Mouse (Mus musculus) left cerebral cortex, adult 2 months (tissue): ENCODE measurements at regions not wholly inside any gene's neighbourhood (a gene's known extent, or its start where the extent isn't known, plus 50 kb on each side); places are given as distances from the start of the nearest gene placed in this dataset.
"Not testable (repeated sequence)": the region's sequence is repeated elsewhere in the genome, so short reads cannot be mapped to it uniquely, and the experiment has no call there.

Experiments used
- DNase-seq, 2 experiments: peaks; one replicate each; pipeline ENCODE4 v3.0.0; 2021 to 2022; ENCODE audit warnings: low spot score in 2 of 2, mixed read lengths in 1 of 2; ENCODE audit errors: extremely low spot score in 1 of 2
- H3K27ac ChIP-seq: fragments of 200-600 bp; 2 replicates; pipeline ENCODE4 v1.8.1; 2022
- H3K4me3 ChIP-seq: fragments of 200-600 bp; 2 replicates; pipeline ENCODE4 v1.8.1; 2022
- CTCF ChIP-seq: fragments of 200-600 bp; IDR thresholded peaks from 2 replicates; pipeline ENCODE4 v1.8.1; 2022; ENCODE audit warnings: antibody characterized with exemption, mild to moderate bottlenecking, moderate library complexity
- intact Hi-C: fragments of 180-260 bp; cut with DNase I; formaldehyde crosslinking; loops from one replicate; pipeline ENCODE4 v1.15.1; 2025

DNA sequence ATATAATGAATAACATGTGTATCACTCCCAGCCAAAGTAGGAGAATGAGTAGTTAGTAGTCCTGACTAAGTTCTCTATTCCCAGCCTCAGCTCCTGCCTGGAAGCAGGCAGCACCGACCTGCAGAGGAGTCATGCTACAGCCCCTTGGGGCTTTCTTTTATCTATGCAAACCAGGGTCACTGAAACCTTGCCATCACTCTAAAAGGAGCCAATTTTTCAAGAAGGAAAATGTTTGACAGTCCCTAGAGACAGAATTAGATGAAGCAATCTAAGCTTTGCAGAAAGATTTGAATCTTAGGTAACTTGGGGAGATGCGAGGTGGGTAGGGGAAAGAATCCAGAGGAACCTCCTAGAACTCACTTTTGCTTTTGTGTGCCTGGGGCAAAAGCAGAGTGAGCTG is 103.5 kb upstream of the Sec61g start:
- intact Hi-C loops = no loop called here
- TF ChIP-seq CTCF = no peak
- Histone ChIP-seq H3K4me3 (no peak overlapping the region), H3K27ac (no peak overlapping the region)
- DNase-seq = no peak

DNA sequence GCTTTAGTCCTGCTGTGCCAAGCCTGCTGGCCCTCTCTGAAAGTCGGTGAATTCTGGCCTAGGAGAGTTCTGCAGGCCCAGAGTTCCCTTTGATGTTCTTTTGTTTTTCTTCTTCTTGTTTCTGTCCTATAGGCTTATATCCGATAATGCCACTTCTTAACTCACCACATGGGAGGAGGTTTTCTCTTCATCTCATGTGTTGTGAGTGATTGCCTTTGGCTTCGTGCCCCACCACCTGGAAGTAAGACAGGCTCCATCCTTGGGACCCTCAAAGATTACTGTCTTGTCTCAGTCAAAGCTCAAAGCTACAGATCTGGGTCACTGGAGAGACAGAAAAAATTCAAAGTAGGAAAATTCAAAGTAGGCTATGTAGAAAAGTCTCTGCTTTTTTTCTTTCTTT is 104.2 kb upstream of the Sec61g start:
- intact Hi-C loops = no loop called here
- no peak overlapping the region for H3K4me3 ChIP-seq
- DNase-seq = no peak
- TF ChIP-seq CTCF = no peak
- no peak overlapping the region for H3K27ac ChIP-seq

DNA sequence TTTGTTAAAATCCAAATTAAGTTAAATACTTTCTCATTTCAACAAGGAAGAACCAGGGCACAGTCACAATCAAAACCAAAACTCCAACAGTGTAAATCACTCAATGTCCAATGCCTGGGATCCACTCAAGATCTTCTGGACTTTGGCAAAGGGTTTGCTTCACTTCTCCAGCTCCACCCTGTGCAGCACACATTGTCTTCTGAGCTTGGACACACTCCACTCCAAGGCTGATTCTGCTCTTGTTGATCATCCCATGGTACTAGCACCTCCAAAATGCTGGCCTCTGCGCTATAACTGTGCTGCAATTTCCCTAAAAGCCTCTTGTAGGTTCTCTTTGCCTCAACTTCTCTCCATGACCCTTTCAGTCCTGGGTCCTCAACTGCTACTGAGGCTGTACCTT is 111.5 kb upstream of the Sec61g start:
- no peak overlapping the region for H3K27ac ChIP-seq
- H3K4me3 ChIP-seq = no peak overlapping the region
- TF ChIP-seq CTCF = no peak
- intact Hi-C loops = no loop called here
- no peak for DNase-seq

DNA sequence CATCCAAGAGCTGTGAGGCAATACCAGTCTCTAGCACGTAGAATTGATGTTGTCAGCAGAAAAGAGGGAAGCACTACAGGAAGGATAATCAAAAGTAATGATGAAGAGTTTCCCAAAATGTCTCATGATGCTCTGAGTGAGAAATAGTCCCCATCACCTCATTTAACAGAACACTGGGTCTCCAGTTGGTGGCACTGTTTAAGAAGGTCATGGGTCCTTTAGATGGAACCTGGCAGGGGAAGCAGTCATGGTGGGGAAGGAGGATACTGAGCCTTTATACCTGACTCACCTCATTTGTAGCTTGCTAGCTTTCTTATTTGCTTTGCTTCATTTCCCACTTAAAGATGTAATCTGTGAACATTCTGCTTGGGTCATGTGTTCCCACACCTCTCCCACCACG is 115.4 kb upstream of the Sec61g start:
- Histone ChIP-seq H3K4me3 (no peak overlapping the region), H3K27ac (no peak overlapping the region)
- intact Hi-C loops = no loop called here
- TF ChIP-seq CTCF = no peak
- DNase-seq = no peak

DNA sequence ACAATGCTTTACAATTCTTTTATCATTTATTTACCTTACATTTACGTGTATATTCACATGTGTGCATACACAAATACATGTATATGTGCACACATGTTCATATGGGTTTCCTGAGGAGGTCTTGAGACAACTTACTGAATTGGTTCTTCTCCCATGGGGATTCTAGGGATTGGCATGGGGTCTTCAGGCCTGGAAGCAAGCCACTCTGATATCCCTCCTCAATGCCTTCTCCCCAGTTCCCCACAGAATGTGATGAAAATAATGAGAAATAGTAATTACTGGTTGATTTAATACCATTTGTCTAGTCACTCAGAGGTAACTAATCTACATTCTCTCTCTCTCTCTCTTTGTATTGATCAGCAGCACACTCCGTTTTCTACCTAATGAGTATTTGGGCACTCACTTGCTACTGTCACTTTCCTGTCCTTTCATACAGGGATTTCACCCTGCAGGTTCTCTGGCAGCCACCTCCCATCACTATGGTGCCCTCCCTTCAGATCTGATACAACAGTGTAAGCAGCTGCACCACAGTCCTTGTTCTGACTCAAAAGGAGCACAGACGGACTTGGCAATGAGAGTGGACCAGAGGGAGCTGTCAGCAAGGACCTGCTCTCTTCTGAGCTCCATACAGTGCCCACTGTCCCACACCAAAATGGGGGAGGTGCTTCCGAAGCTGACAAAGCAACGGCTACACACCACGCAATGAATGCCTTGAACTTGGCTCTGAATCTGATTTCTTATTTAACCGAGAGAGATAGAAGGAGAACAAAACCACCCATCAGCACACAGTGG is 119.2 kb upstream of the Sec61g start:
- Histone ChIP-seq H3K4me3 (no peak overlapping the region), H3K27ac (no peak overlapping the region)
- no peak for TF ChIP-seq CTCF
- no peak for DNase-seq
- intact Hi-C loops = no loop called here

DNA sequence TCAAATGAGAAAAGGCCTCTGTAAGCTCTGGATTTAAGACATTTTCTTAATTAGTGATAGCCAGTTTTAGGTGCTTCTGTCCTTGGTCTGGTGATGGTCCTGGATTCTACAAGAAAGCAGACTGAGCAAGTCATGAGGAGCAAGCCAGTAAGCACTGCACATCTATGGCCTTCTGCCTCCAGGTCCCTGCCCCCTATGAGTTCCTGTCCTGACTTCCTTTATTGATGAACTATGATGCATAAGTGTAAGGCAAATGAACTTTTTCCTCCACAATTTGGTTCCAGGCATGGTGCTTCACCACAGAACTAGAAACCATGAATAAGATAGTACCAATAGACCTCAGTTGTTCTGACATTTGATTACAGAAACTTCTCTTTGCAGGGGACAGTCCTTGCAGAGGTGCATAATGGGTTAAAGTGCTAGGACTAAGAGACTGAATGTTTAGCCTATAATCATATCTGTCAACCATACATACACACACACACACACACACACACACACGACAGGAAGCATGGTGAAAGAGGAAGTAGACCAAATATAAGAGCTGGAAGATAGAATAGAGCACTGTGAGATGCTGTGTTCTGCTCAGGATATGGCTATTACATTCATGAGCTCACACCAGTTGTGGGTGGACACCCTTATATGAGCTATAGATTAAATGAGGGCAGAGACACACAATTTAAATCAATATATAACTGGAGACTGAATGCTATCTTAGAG is 121.3 kb upstream of the Sec61g start:
- Histone ChIP-seq H3K4me3 (no peak overlapping the region), H3K27ac (no peak overlapping the region)
- intact Hi-C loops = no loop called here
- DNase-seq = no peak
- TF ChIP-seq CTCF = no peak

DNA sequence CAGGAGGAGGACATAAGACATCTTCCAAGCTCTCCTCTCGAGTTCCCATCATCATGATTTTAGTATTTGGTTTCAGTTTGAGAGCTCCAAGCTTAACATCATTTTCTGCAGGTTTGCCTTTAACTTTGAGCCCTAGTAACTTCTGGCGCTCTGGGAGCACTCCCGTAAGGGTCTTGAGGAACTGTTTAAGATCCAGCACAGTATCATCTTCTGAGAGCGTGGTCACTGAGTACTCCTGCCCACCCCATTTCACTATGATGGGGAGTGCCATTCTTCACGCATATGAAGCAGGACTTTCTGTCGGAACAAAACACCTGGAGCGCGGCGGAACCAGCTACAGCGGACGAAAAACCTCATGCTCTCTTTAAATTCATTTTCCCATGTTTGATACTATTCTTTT is 116.2 kb upstream of the Egfr start:
- intact Hi-C loops, DNase-seq, H3K4me3 ChIP-seq, H3K27ac ChIP-seq: not testable (repeated sequence)

DNA sequence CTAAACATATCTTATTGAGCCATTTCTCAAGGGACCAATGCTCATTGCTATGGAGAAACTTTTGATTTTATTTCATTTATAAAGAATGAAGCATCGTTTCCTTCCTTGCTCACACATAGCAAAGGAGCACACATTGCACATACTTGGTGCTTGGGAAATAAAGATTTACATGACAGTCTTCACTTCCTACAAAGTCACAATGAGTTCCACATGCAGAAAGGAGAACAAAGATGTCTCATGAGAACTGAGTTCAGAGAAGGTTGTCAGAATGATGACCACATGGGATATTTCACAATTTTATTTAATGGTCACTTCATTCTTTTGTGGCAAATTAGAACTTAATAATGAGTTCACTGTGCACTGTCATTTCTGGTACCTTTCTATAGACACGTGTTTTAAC is 114.3 kb upstream of the Egfr start:
- Histone ChIP-seq H3K27ac (no peak overlapping the region), H3K4me3 (no peak overlapping the region)
- intact Hi-C loops = no loop called here
- TF ChIP-seq CTCF = no peak
- DNase-seq = no peak

DNA sequence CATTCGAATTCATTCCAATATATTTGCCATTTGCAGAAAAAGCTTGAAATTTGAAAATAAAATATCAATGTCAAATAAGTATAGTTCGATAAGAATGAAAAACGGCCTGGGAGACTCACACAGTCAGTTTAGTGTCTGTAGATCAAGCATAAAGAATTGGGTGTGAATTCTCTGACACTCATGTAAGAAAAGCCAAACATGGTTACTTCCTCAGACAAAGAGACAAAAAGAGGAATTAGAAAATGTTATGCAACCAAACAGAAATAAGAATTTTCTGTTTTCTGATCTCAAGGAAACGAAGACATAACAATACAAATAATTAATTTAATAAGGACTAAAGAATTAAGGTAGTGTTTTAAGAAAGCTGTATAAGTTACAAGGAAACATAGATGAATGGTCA is 113.7 kb upstream of the Egfr start:
- Histone ChIP-seq H3K4me3 (no peak overlapping the region), H3K27ac (no peak overlapping the region)
- no peak for DNase-seq
- intact Hi-C loops = no loop called here
- TF ChIP-seq CTCF = no peak

DNA sequence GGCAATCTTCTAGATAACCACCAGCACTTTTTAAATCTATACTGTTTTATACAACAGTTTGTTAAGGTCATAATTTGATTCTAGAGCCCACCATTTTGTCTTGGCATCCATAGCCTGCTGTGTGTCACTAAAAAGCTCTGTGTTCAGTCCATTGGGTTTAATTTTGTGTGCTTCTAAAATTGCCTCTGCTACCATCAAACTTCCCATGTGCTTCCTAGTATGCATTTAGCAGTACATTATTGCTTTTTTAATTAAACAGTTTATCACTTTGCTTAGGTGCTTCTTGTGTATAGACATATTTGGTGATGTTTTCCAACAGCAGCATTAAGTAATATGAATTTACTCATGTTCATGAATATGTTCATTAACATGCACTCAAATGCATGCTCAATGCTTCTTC is 102.4 kb upstream of the Egfr start:
- Histone ChIP-seq H3K4me3 (no peak overlapping the region), H3K27ac (no peak overlapping the region)
- intact Hi-C loops = no loop called here
- TF ChIP-seq CTCF = no peak
- DNase-seq = no peak

DNA sequence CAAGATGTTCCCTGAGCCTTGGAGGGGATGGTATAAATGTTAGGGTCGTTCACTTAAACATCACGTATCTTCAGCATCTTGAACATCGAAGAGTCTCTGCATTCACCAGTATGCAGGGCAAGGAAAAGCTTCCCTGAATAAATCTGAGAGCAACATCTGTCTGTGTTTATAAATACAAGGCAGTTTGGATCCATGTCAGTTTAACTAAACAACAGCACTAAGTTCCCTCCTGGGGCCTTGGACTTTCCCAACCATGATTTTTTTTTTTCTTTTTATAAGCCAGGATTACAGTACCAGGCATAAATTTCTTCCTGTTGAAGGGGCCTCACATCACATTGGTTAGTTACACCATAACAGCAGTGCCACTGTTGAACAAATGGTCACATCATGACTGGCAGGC is 88.2 kb upstream of the Egfr start:
- Histone ChIP-seq H3K27ac (no peak overlapping the region), H3K4me3 (no peak overlapping the region)
- intact Hi-C loops = no loop called here
- TF ChIP-seq CTCF = no peak
- no peak for DNase-seq

DNA sequence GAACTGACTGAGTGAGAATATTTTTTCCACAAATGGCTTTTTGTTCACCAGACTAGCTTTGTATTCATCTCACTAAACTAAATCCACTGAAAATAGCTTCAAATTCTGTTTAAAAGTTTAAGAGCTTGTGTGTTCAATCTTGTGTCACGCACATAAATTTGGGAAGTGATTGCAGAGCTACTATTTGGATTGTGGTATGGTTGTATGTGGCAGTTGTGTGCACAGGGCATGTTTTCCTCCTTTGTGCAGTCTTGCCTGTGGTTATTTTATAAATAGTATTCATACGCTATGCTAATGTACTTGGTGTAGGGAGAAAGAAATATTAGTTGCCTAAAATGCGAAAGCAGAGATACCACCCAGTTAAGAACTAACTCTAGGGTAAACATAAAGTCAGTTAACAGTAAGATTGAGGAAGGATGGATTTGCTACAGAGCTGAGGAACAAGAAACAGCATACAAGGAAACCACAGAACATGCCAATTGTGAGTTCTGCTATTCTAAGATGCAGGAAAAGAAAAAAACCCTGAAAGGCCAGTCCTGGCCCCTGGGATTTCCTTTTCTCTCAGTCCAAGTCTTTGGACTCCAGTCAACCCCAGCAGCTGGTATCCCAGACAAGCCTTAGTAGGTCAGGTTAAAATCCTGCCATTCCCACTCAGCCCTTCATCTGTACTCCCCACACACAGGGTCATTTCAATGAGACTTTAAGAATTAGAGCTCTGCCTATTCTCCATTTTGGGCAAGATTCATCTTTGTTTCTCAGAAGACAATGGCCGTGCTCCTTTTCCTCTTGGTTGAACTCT is 82.4 kb upstream of the Egfr start:
- no peak overlapping the region for H3K27ac ChIP-seq
- DNase-seq = peak in 1 of 2 experiments; percentile 7
- no peak overlapping the region for H3K4me3 ChIP-seq
- intact Hi-C loops = no loop called here
- no peak for TF ChIP-seq CTCF
